8 mouse cellular contexts compared by ENCODE assay signal in the genomic region with DNA sequence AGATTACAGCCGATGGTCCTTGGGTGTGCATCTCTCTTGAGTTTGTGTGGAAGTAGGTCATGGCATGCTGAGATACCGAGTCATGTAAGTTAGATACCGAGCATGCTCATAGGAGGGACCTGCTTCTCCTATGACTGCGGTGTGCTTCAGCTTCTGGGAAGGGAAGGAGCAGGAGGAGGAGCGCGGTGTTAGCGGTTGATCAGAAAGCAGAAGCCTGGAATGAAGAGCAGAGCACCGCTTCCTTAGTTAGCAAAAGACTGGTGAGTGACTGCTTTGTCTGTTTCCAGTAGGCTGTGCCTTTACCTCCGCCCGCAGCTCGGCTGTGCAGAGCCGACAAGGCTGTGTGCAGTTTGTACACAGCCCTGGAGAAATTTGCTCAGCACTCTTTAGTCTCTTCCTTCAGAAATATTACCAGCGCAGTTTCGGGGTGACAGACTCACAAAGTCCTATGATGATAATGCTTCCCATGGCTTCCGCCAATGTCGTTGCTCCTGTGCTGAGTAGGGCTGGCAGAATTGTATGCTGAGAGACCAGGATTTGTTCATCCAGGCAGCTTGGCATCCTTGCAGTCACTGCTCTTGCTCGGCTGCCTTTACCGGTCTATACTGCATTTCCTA.
DNase-seq lines count a peak whose midpoint lies in the region; ATAC-seq and TF ChIP-seq lines count a peak whose summit lies in the region.

No protein-coding gene starts in this region.

- H3K27ac ChIP-seq in hindbrain, embryonic 11.5 days (ENCODE audit: low read depth, low read length), result no peak overlapping the region
- H3K27ac ChIP-seq in hindbrain, embryonic 10.5 days, result no peak overlapping the region
- H3K27ac ChIP-seq in forebrain, postnatal 0 days (ENCODE audit: low read depth, low read length), result peak overlapping the region; percentile 55
- peak overlapping the region; percentile 44 for H3K27ac ChIP-seq in midbrain, embryonic 16.5 days (ENCODE audit: low read length)

- H3K27me3 ChIP-seq in hindbrain, embryonic 11.5 days (ENCODE audit: control insufficient read depth, insufficient read depth, low read length), result no peaks in the 10 kb centered on the region
- H3K27me3 ChIP-seq in hindbrain, embryonic 10.5 days (ENCODE audit: insufficient read depth, poor library complexity, severe bottlenecking), result no peaks in the 10 kb centered on the region
- H3K27me3 ChIP-seq in forebrain, postnatal 0 days (ENCODE audit: insufficient read depth, low read length), result no peaks in the 10 kb centered on the region
- H3K27me3 ChIP-seq in midbrain, embryonic 16.5 days (ENCODE audit: control insufficient read depth, insufficient read depth, low read depth, low read length), result no peaks in the 10 kb centered on the region

- ATAC-seq in hindbrain, embryonic 11.5 days (ENCODE audit: low FRiP score), result 0 out of 2 replicates have a peak, but pooled peaks have one; percentile 28
- peak; percentile 63 for ATAC-seq in forebrain, postnatal 0 days
- peak; percentile 63 for ATAC-seq in midbrain, embryonic 16.5 days

- H3K36me3 ChIP-seq in hindbrain, embryonic 11.5 days (ENCODE audit: control insufficient read depth, insufficient read depth, low read length), result no peaks in the 10 kb centered on the region
- no peaks in the 10 kb centered on the region; the same call in 1 of the 2 replicates for H3K36me3 ChIP-seq in hindbrain, embryonic 10.5 days
- H3K36me3 ChIP-seq in forebrain, postnatal 0 days (ENCODE audit: insufficient read depth), result 0 out of 2 replicates have a peak, but pooled peaks cover 3% of the 10 kb centered on the region
- no peaks in the 10 kb centered on the region for H3K36me3 ChIP-seq in midbrain, embryonic 16.5 days (ENCODE audit: control insufficient read depth, insufficient read depth, low read length)

- no peaks in the 10 kb centered on the region for H3K9me3 ChIP-seq in hindbrain, embryonic 11.5 days (ENCODE audit: control insufficient read depth, low read length)
- H3K9me3 ChIP-seq in hindbrain, embryonic 10.5 days, result no peaks in the 10 kb centered on the region
- no peaks in the 10 kb centered on the region for H3K9me3 ChIP-seq in forebrain, postnatal 0 days (ENCODE audit: low read length)
- no peaks in the 10 kb centered on the region for H3K9me3 ChIP-seq in midbrain, embryonic 16.5 days (replicated peaks; ENCODE audit: control insufficient read depth, low read length, poor library complexity, severe bottlenecking)

- TF ChIP-seq CTCF in forebrain, postnatal 0 days (IDR thresholded peaks at IDR 0.05; ENCODE audit: low read depth), result no peak

- no peak for DNase-seq in hindbrain, embryonic 11.5 days (ENCODE audit: low spot score)
- no peak for DNase-seq in hindbrain, embryonic 10.5 days (ENCODE audit: low spot score)
- DNase-seq in brain, adult 2 months (ENCODE audit: low read depth, low spot score), result peak; percentile 91
- no peak for DNase-seq in forebrain, postnatal 0 days
- DNase-seq in spleen, postnatal 14 days (ENCODE audit: low spot score in 2 of 2), result no peak
- no peak for DNase-seq in urinary bladder, postnatal 14 days (ENCODE audit: low spot score)
- no peak for DNase-seq in kidney, adult 9 months

- WGBS in hindbrain, embryonic 11.5 days, result 82% methylated on average over 18 of the region's 18 CpGs
- WGBS in hindbrain, embryonic 10.5 days, result 84% methylated on average over 18 of the region's 18 CpGs
- WGBS in forebrain, postnatal 0 days, result 60% methylated on average over 18 of the region's 18 CpGs
- WGBS in midbrain, embryonic 16.5 days, result 72% methylated on average over 18 of the region's 18 CpGs

- no peak overlapping the region for H3K9ac ChIP-seq in hindbrain, embryonic 11.5 days (ENCODE audit: low read depth, low read length)
- H3K9ac ChIP-seq in forebrain, postnatal 0 days, result 0 out of 2 replicates have a peak overlapping the region, but pooled peaks have one; percentile 18
- H3K9ac ChIP-seq in midbrain, embryonic 16.5 days (ENCODE audit: low read depth, low read length), result no peak overlapping the region

- H3K4me2 ChIP-seq in hindbrain, embryonic 11.5 days (replicated peaks; ENCODE audit: low read depth, low read length), result no peak overlapping the region
- peak overlapping the region; percentile 13 for H3K4me2 ChIP-seq in forebrain, postnatal 0 days (ENCODE audit: low read depth)
- H3K4me2 ChIP-seq in midbrain, embryonic 16.5 days (ENCODE audit: low read length), result peak overlapping the region; percentile 40

- H3K4me1 ChIP-seq in hindbrain, embryonic 11.5 days (replicated peaks; ENCODE audit: control insufficient read depth, insufficient read depth, low read length), result no peaks in the 10 kb centered on the region
- peaks cover 11% of the 10 kb centered on the region for H3K4me1 ChIP-seq in hindbrain, embryonic 10.5 days (replicated peaks)
- H3K4me1 ChIP-seq in forebrain, postnatal 0 days (ENCODE audit: insufficient read depth), result no peaks in the 10 kb centered on the region
- H3K4me1 ChIP-seq in midbrain, embryonic 16.5 days (ENCODE audit: control insufficient read depth, insufficient read depth, low read length), result peaks cover 15% of the 10 kb centered on the region

- H3K4me3 ChIP-seq in hindbrain, embryonic 11.5 days (ENCODE audit: low read depth, low read length), result no peak overlapping the region
- H3K4me3 ChIP-seq in hindbrain, embryonic 10.5 days, result no peak overlapping the region
- peak overlapping the region; percentile 1; the same call in 1 of the 2 replicates for H3K4me3 ChIP-seq in forebrain, postnatal 0 days (ENCODE audit: low read depth, low read length)
- H3K4me3 ChIP-seq in midbrain, embryonic 16.5 days (ENCODE audit: low read depth, low read length), result 0 out of 2 replicates have a peak overlapping the region, but pooled peaks have one; percentile 2

Comparison
In these comparisons a context has a peak if more than half of its experiments do, and no peak if none do; other contexts are left out.
1. H3K27ac ChIP-seq: peak in forebrain, postnatal 0 days (single experiment) and midbrain, embryonic 16.5 days (single experiment); none in hindbrain, embryonic 11.5 days (single experiment) and hindbrain, embryonic 10.5 days (single experiment).
2. H3K4me3 ChIP-seq: peak in forebrain, postnatal 0 days (single experiment) and midbrain, embryonic 16.5 days (single experiment); none in hindbrain, embryonic 11.5 days (single experiment) and hindbrain, embryonic 10.5 days (single experiment).
3. Peak in every context shown above with its lines, with median percentiles within 50 percentile points of each other: ATAC-seq.